Mouse (Mus musculus) bone marrow, adult 2 months (tissue): ENCODE measurements at regions not wholly inside any gene's neighbourhood (a gene's known extent, or its start where the extent isn't known, plus 50 kb on each side); places are given as distances from the start of the nearest gene placed in this dataset.

Experiments used
- H3K27ac ChIP-seq: fragments of 200-500 bp; 2 replicates; pipeline ENCODE4 v1.5.1; 2012; ENCODE audit warnings: low read depth, mild to moderate bottlenecking, control low read depth, inconsistent platforms, low read length; ENCODE audit not compliant: control insufficient read depth, poor library complexity, insufficient read depth
- H3K4me1 ChIP-seq: fragments of 200-500 bp; 2 replicates; pipeline ENCODE4 v1.6.1; 2011; ENCODE audit warnings: low read length; ENCODE audit not compliant: control insufficient read depth, insufficient read depth
- H3K4me3 ChIP-seq: fragments of 200-500 bp; replicated peaks from 2 replicates; pipeline ENCODE3; 2011; ENCODE audit warnings: mild to moderate bottlenecking, low read depth, low read length, control low read depth; ENCODE audit not compliant: control insufficient read depth
- CTCF ChIP-seq: fragments of 200-500 bp; IDR thresholded peaks from 2 replicates; pipeline ENCODE4 v1.5.1; 2011; ENCODE audit warnings: low read length, control low read depth; ENCODE audit not compliant: control insufficient read depth, insufficient read depth
- POLR2A ChIP-seq: fragments of 200-500 bp; IDR thresholded peaks from 2 replicates; pipeline ENCODE4 v1.6.1; 2011; ENCODE audit warnings: low read depth, mild to moderate bottlenecking, control low read depth, low read length, borderline replicate concordance; ENCODE audit not compliant: control insufficient read depth
- WGBS: fragments of 180-500 bp; shearing (Covaris S2); methylation state at CpG from one replicate; pipeline ENCODE4 v1.1.7; 2018; 5-methylcytosine and 5-hydroxymethylcytosine counted together

DNA sequence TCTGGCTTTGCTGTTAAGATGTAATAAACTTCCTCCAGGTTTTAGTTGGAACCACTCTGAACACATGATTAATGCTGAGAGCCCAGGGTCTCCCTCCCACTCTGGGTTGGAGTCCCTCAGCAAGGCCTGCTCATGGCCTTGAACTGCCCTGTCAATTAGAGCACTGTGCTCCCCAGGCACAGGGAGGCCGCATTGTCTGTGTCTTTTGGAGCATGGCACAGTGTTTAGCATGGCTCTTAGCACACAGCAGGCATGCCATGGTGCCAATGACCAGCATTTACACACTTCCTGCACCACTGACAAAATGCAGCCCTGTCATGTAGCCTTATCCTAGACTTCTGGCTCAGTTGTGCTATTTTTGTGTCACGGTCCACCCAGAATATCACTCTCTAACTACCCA, 398.2 kb upstream of the Mmadhc start:
- 84% methylated on average over 2 of the region's 2 CpGs for WGBS
- no peak overlapping the region for H3K4me3 ChIP-seq
- H3K4me1 ChIP-seq, result peaks cover 2% of the 10 kb centered on the region; the same call in 1 of the 2 replicates
- TF ChIP-seq POLR2A (no peak), CTCF (no peak)
- H3K27ac ChIP-seq, result no peak overlapping the region

DNA sequence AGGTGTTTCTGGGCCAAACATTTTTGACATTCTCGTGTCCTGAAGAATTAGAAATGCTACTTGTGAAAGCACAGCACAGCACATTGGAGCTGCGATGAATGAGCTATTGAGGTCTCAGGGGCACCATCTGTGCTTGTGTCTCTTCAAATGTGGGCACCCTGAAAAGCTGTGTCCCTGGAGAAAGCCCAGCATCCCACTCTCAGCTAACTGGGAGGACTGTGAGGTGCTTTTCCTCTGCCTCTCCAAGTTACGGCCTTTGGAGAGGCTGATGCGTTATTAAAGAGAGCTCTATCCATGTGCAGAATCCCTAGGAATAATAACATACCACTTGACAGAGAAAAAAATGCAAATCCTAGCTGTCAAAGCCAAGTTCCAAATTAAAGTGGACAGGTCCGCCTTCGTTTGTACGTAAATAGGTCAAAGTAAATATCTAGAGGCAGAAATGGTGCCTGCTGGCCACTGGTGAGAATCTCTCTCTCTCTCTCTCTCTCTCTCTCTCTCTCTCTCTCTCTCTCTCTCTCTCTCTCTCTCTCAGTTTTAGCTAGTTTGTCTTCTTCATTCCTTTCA, 397.3 kb upstream of the Mmadhc start:
- TF ChIP-seq CTCF, result no peak
- TF ChIP-seq POLR2A, result no peak
- H3K4me1 ChIP-seq, result peaks cover 2% of the 10 kb centered on the region; the same call in 1 of the 2 replicates
- H3K4me3 ChIP-seq, result no peak overlapping the region
- H3K27ac ChIP-seq, result no peak overlapping the region
- WGBS, result 88% methylated on average over 7 of the region's 7 CpGs

DNA sequence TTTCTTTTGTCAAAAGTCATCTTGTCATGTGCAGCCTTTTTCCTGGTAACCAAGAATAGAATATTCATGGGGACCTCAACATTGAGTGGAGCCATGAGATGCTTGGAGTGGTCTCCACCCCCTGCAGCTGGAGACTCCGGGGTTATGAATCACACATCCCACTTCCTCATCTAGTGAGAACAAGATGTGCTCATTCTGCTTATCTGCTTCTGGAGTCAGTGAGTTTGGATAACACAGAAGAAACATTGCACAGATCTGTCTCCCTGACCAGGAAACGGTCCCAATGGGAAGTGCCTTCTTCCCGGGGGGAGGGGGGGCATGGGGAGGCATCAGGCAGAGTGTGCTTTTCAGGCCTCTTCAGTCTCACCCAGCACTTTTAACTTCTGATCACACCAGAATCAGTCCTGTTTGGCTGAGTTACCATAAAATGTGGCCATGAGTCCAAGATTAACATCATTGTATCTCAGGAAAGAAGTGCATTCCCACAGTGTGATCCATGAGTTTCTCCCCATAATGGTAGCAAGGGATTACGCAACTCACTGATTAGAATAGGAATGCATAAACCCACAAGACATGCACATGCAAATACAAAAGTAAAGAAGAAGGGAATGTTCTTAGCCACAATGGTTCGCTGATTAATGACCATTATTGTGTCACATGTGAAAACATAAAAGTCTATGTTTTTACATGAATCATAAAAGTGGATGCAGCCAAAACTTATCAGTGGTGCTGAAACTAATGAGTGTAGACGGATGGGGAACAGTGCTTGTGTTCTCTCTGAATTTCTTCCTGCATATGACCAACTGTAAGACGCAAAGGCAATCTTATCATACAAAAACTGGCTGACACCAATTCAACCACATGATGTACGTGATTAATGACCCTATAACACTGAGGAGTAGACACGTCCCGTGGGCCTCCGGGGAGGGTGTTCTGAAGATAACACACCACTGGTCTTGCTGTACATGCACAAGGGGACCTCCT, 393.8 kb upstream of the Mmadhc start:
- TF ChIP-seq CTCF (no peak), POLR2A (no peak)
- 48% methylated on average over 11 of the region's 11 CpGs for WGBS
- H3K4me1 ChIP-seq, result peaks cover 2% of the 10 kb centered on the region; the same call in 1 of the 2 replicates
- H3K27ac ChIP-seq, result no peak overlapping the region
- no peak overlapping the region for H3K4me3 ChIP-seq

DNA sequence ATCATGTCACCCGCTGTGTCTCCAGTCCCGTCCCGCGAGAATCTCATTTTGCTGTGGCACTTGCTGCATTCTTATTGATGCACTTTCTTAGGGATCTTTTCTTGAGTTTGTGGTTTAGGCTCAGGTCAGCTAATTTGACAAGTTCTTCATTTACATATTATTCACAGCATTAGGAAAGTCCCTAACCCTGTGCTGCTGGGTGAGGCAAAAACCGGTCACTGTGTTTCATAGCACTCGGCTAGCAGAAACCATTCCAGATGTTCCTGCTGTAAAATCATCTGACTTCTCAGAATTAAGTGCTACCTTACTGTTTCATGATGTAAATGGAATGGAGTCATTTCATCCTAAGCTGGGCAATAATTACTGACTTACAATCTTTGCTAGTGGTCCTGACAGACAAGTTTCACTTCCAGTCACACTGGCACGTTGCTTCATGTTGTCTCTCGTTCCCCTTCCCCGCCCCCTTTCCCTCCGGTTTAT, 391.1 kb upstream of the Mmadhc start:
- no peak for TF ChIP-seq POLR2A
- no peak for TF ChIP-seq CTCF
- 63% methylated on average over 10 of the region's 10 CpGs for WGBS
- peaks cover 2% of the 10 kb centered on the region; the same call in 1 of the 2 replicates for H3K4me1 ChIP-seq
- H3K27ac ChIP-seq, result peak overlapping the region; percentile 75
- no peak overlapping the region for H3K4me3 ChIP-seq

- WGBS, result 56% methylated on average over 5 of the region's 5 CpGs
- Histone ChIP-seq H3K27ac (peak overlapping the region; percentile 75), H3K4me1 (peaks cover 2% of the 10 kb centered on the region; the same call in 1 of the 2 replicates), H3K4me3 (no peak overlapping the region)
- TF ChIP-seq POLR2A, result no peak
- TF ChIP-seq CTCF, result no peak
Measured at GRCm38 (mm10) chr2:50687222-50687621, 390.6 kb upstream of the Mmadhc start.

- TF ChIP-seq CTCF, result no peak
- no peak for TF ChIP-seq POLR2A
- WGBS, result 90% methylated on average over 1 of the region's 1 CpGs
Measured at GRCm38 (mm10) chr2:50677456-50677855, 380.9 kb upstream of the Mmadhc start.

DNA sequence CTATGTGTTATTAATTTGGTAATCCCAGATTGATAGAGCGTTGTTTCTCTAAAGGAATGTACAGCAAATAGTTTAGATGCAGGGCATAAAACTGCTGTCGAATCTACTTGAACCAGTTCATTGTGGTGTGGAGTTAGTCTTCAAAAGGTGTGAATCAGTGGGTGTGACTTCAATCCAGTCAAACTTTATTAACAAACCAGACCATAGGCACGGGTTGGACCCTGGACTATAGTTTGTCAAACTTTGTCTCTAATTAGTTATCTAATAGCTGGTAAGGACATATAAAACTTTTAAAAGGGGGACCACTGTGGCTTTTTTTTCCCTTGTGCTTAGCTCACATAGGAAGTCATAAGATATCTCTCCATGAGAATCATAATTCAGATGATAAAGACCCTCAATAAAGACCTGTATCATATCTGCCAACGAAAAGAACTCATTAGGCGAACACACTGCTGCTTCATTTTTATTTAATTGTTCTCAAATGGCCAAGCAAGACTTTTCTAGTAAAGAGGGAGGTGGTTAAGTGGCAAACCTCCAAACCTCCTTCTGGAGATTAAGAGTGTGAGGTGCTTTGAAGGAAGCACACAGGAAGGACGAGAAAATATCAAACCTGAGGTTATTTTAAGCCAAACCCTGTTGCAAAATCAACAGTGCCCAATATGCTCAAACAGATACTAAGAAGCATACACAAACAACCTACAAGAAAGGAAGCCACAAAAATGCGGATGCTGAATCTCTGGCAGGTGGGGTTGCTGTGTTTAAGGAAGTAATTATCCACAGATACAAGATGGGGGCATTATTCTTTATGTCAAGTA, 379.3 kb upstream of the Mmadhc start:
- no peak overlapping the region for H3K4me3 ChIP-seq
- H3K4me1 ChIP-seq, result no peaks in the 10 kb centered on the region; the same call in 1 of the 2 replicates
- H3K27ac ChIP-seq, result no peak overlapping the region
- TF ChIP-seq CTCF (no peak), POLR2A (no peak)
- 52% methylated on average over 7 of the region's 7 CpGs for WGBS

More at GRCm38 (mm10) chr2:50677456-50677855, 380.9 kb upstream of the Mmadhc start:
- Histone ChIP-seq H3K4me3 (no peak overlapping the region), H3K4me1 (no peaks in the 10 kb centered on the region; the same call in 1 of the 2 replicates), H3K27ac (no peak overlapping the region)
